Mouse (Mus musculus) brown adipose tissue, adult 24 weeks (tissue): ENCODE data around the gene Ctnnbl1. TPM values are rescaled to one million over a fixed set of nuclear protein-coding genes. Genes with fewer than 3 reads are reported as not detected.

ENCODE experiments used
- H3K27ac ChIP-seq: fragments of 200-500 bp; replicated peaks from 2 replicates; pipeline ENCODE4 v1.5.1; 2012; ENCODE audit warnings: low read depth, mild to moderate bottlenecking, low read length
- H3K4me1 ChIP-seq: fragments of 200-500 bp; 2 replicates; pipeline ENCODE4 v1.6.1; 2012; ENCODE audit warnings: low read length, mixed read lengths; ENCODE audit not compliant: control insufficient read depth, insufficient read depth, insufficient read length
- H3K4me3 ChIP-seq: fragments of 200-500 bp; 2 replicates; pipeline ENCODE4 v1.5.1; 2012; ENCODE audit warnings: low read depth, mild to moderate bottlenecking, low read length, moderate library complexity; ENCODE audit not compliant: insufficient read depth
- polyA plus RNA-seq: library from polyadenylated mRNA; stranded (reverse); fragments of >200 nt; gene quantifications from 2 replicates; pipeline ENCODE4 v1.2.4, GENCODE M21; 2012; ENCODE audit not compliant: missing spikeins, insufficient read depth, insufficient read length

Ctnnbl1 gene
- polyA plus RNA-seq, 1 experiment = 14.8 TPM

DNA sequence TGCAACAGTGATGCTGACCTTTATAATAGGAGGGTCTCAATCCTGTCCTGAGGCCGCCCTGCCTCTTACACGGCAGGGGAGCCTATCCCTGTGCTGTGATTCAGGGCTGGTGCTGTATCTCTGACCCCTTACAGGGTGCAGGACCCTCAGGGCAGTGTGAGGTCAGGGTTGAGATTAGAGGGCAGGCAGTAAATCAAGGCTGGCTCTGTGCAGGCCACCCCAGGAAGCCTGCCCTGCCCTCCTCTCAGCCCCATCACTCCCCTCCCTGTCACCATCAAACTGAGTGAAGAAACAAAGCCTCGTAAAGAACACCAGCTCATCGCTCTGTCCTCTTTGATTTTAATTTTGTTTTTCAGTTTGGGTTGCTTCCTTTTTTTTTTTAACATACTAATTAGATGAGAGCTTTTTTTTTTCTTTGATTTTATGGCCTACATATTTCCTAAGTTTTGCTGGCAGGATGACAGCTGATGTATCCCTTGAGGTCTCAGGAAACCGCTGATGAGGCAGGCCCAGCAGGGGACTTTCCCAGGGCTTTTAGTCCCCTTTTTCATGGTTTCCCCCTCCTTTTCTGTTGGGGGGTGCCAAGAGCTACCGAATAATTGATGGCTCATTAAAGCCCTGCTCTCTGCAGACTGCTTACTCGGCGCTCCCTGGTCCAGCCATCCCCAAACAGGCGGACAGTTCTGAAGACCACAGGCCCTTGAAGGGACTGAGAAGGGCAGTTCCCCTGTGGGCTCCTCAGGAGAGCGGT is 150.2 kb downstream of the Ctnnbl1 start:
- H3K4me1 ChIP-seq = peaks cover 3% of the 10 kb centered on the region
- no peak overlapping the region for H3K27ac ChIP-seq
- H3K4me3 ChIP-seq = no peak overlapping the region

DNA sequence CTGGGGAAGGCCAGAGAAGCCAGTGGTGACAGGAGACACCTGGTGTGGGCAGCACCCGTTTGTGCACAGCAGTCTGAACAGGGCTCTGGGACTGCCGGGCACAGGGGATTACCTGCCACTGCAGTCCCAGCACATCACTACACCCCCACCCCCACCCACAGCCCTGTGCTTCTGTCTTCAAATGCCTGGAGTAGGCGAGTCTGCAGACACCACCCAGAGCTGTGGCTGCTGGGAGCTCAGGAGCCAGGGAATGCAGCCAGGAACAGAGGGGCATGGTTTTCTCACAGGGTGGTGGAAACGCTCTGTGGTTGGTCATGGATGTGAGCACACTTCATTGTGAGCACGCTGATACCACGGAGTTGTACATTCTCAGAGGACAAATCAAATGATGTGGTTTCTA is 154.0 kb downstream of the Ctnnbl1 start:
- H3K4me1 ChIP-seq = peaks cover 3% of the 10 kb centered on the region
- H3K4me3 ChIP-seq = no peak overlapping the region
- H3K27ac ChIP-seq = no peak overlapping the region

DNA sequence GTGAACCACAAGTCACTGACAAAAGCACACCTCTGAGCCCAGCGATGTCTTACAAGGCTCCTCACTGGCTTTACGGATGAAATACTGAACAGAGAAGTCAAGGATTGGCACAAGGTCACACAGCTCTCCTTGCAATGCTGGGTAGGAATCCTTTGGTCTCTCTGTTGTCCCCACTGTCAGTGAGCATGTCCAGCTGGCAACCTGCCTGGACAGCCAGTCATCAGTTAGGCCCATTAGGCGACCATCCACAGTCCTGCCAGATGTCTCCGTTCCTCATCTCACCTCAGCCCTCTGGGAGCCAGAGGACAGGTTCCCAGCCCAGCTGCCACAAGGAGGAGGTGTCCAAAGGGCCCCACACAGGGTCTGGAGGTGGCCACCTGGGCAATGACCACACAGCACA is 159.9 kb downstream of the Ctnnbl1 start:
- Histone ChIP-seq H3K4me1 (no peaks in the 10 kb centered on the region), H3K4me3 (no peak overlapping the region), H3K27ac (no peak overlapping the region)

DNA sequence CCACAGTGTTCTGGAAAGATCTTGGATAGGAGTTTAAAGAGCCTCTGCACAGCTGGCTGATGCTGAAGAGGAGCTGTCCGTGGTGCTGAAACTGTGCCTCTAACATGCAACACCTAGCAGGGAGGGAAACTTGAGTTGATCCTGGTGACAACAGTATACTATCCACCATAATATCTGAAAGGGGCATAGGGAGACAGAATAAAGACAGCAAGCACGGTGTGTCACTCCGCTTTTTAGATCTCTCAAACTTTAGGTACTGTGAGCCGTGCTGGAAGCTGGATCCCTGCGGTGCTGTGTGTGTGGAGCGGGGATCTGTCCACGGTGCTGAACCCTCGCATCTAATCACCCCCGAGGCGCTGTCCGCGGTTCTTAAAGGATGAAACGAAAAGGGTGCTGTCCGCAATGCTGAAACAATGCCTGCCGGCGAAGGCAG is 176.0 kb downstream of the Ctnnbl1 start:
- no peak overlapping the region for H3K27ac ChIP-seq
- H3K4me3 ChIP-seq = no peak overlapping the region
- H3K4me1 ChIP-seq = no peaks in the 10 kb centered on the region

DNA sequence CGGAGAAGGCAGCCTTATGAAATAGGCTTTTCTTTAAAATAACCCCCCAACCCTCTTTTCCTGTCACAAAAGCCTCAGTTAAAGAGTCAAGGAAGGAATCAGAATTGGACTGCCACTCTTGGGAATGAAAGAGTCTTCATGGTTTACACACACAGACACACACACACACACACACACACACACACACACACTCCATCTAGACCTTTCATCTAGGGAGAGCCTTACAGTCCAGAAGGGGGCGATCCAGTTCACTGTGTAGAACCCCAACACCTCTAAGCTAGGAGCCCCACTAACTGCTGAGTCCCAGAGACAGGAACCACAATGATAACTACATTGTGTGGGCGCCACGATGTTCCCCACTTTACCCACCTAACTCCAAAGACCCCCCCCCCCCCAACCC is 176.5 kb downstream of the Ctnnbl1 start:
- Histone ChIP-seq H3K4me1 (no peaks in the 10 kb centered on the region), H3K4me3 (no peak overlapping the region), H3K27ac (no peak overlapping the region)

DNA sequence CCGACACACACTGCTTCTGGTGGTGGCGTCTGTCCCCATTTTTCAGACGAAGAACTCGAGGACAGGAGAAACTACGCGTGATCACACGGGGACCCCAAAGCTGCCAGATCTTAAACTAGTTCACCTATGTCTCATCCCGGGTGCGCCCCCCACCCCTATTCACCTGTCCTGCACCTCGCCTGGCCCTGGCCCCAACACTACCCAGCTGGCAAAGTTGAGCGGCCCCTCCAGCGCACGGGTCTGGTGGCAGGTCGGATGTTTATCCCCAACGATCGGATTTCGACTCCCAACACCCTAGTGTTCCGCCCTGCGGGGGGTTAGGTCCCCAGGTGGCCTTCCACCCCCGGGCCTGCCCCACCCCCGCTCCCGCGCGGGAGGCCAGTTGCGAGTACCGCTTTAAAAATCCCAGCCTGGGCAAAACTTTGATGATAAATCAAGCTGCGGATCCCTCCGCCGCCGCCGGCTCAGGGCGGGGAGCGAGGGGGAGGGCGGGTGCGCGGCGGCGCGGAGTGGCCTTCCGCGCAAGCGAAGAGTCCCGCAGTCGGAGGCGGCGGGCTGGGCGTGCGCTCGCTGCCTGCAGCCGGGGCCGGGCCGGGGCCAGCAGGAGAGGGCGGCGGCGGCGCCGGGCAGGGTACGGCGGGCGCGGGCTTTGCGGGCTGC is 177.0 kb downstream of the Ctnnbl1 start, which contains the start of gene Vstm2l:
TSS of gene Vstm2l (plus strand) at position 549 of the 660 bp plus-strand sequence.
- H3K4me3 ChIP-seq = no peak within 1 kb of the TSS

DNA sequence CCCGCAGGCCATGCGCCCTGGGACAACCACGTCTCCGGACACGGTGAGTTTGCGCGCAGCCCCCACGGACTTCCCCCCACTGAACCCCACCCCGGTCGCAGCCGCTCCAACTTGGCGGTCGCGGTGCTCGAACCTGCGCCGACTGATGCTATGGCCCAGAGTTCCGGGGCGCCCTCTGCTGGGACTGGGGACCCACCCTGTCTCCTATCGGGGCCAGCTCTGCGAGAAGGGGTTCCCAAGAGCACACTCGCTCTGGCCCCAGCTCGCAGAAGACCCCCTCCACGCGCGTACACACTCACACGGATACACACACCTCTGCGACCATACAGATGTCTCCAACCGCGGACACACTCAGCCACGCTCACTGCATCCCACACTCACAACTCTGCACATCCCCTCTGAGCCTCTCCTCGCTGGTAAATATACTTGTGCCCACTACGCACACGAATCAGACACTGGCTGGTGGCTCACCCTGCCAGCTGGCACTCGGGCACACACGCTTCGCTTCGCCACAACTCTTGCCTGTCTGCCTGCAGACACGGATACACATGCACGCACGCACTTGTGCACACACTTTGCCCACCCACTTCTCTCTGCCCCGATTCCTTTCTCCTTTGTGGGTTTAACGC is 177.8 kb downstream of the Ctnnbl1 start:
- H3K4me3 ChIP-seq = no peak overlapping the region
- no peaks in the 10 kb centered on the region for H3K4me1 ChIP-seq
- no peak overlapping the region for H3K27ac ChIP-seq

More for the DNA sequence above, 177.0 kb downstream of the Ctnnbl1 start, which contains the start of gene Vstm2l:
- Histone ChIP-seq H3K27ac (no peak within 1 kb of the TSS), H3K4me1 (no peaks in the 10 kb centered on the region)

DNA sequence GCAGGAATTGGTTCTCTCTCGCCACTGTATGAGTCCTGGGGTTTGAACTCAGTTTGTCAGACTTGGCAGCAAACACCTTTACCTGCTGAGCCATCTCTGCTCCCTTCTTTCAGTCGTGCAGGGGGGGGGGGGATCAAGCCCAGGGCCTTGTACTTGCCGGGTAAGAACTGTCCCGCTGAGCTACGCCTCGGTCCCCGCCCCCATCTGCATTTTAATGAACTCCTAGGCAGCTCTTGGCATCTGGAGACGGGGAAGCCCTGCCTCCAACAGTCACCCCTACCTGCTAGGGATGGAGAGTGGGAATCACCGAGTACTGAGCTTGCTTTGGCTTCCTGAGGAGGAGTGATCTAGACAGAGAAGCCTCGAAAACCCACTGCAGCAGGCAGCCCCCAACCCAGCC is 181.3 kb downstream of the Ctnnbl1 start:
- Histone ChIP-seq H3K27ac (no peak overlapping the region), H3K4me3 (no peak overlapping the region), H3K4me1 (no peaks in the 10 kb centered on the region)

DNA sequence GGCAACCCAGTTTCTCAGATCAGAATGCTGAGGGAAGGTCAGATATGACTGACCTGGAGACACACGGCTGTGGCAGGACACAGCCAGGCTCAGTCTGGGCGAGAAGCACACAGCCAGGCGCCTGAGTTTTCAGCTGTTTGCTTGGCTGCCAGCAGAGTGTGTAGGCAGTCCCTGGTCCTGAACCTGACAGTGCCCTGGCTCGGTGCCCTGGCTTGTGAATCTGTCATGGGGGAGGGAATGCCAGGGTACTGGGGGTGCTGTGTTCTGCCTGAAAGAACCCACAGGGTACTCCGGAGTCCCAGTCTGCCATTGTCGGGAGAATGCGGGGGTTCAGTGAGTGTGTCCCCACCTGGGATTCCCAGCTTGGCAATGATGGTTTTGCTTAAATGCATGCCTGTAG is 184.3 kb downstream of the Ctnnbl1 start:
- H3K4me3 ChIP-seq = no peak overlapping the region
- H3K4me1 ChIP-seq = no peaks in the 10 kb centered on the region
- no peak overlapping the region for H3K27ac ChIP-seq

DNA sequence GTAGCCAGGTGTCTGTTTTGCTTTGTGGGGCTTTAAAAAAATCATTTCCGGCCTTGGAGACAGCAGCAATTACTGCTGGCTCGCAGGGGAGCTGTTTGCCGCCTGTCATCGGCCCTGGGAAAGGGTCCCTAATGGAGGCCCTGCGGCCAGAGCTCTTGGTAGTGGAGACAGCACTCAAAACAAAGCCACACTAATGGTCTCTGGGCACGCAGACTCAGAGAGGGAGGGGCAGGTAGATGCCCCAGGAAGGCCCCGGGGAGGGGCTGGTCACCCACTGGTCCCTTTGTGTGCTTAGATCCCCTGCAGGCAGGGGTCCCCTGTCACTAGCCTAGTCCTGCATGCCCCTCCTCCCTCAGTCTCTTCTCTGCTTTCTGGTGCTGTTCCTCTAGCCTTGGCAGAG is 186.2 kb downstream of the Ctnnbl1 start:
- Histone ChIP-seq H3K4me1 (no peaks in the 10 kb centered on the region), H3K27ac (no peak overlapping the region), H3K4me3 (no peak overlapping the region)

DNA sequence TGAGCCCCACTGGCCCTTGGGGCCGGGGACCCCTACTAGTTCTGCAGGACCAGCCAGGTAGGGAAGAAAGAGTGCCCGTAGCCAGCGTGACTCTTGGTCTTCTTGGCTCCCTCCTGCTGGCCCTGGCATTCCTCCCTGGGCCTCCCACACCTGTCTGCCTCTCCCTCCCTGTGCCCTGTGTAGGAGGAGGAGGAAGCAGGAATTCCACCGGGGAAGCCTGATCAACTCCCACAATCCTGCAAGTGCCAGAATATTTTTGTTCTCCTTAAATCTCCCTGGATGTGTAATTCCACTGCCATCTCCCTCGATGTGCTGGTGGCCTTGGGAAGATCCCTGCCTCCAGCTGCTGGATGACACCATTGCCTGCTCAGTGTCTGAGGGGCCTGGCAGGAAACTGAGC is 187.3 kb downstream of the Ctnnbl1 start:
- H3K4me3 ChIP-seq = no peak overlapping the region
- no peak overlapping the region for H3K27ac ChIP-seq
- H3K4me1 ChIP-seq = no peaks in the 10 kb centered on the region

DNA sequence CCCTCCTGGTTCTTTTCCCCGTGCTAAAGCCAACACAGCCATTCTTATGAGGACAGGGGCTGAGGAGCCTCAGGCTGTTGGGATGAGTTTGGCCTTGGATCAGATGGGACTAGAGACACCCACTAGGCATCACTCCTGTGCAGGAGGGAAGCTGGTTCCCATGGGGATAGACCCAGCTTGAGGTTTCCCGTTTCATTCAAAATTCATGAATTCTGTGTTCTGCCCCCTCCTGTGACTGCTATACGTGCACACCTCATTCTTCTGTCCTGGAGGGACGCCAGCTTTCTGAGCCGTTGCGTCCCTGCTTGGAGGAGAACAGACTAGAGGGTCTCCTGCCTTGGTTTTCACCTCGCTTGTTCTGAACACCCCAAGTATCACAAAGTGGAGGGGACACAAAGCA is 189.3 kb downstream of the Ctnnbl1 start:
- H3K27ac ChIP-seq = no peak overlapping the region
- H3K4me3 ChIP-seq = no peak overlapping the region
- no peaks in the 10 kb centered on the region for H3K4me1 ChIP-seq

DNA sequence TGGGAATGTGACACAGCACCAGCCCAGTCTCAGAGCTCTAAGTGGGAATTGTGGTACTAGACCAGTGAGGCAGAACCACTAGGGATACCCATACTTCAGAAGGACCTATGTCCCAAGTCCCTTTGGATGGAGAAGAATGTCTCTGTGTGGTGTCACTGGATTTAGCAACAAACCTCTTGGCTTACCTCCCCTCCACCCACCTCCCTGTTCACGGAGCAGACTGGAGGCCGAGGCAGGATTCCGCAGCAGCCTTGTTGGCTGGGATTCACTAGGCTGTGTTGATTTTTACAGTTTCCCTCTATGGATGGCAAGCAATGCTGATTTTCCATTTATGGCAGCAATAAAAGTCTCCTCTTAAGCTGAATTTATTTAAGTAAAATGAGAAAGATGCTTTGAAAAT is 189.7 kb downstream of the Ctnnbl1 start:
- H3K4me1 ChIP-seq = no peaks in the 10 kb centered on the region
- H3K27ac ChIP-seq = no peak overlapping the region
- no peak overlapping the region for H3K4me3 ChIP-seq

DNA sequence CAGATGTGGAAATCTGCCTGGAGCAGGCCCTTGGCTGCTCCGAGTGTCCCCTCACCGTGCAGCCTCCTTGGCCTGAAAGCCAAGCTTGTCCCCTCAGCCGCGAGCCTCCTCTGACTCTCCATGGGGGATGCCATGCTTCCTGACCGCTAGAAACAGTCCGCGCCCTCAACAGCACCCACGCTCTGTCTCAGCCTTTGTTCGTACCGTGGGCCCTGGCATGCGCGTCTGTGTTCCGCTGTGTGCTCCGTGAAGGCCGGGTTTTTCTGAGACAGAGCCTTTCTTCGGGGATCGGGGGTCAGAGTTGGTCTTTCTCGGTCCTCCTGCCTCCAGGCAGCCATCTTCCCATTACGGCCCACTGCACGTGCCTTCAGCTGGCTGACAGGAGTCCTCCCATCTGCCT is 190.2 kb downstream of the Ctnnbl1 start:
- H3K27ac ChIP-seq = no peak overlapping the region
- H3K4me1 ChIP-seq = no peaks in the 10 kb centered on the region
- H3K4me3 ChIP-seq = no peak overlapping the region

DNA sequence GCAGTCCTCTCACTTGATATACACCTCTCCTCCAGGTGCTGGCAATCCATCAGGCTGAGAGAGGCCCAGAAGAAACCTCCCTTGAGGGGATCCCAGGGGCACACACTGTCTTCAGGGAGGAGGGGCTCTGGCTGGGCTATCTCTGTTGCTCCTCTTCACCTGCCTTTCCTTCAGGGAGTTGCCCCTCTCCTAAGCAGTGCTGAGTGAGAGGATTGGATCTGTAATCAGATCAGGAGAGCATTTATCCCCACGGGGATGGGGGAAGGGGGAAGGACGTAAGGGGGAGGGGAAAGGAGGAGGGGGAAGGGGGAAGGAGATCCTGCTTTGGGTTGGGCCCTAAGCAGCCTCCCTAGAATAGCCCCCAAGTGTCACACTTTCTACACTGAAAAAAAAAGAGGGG is 190.6 kb downstream of the Ctnnbl1 start:
- H3K4me3 ChIP-seq = no peak overlapping the region
- no peak overlapping the region for H3K27ac ChIP-seq
- no peaks in the 10 kb centered on the region for H3K4me1 ChIP-seq

DNA sequence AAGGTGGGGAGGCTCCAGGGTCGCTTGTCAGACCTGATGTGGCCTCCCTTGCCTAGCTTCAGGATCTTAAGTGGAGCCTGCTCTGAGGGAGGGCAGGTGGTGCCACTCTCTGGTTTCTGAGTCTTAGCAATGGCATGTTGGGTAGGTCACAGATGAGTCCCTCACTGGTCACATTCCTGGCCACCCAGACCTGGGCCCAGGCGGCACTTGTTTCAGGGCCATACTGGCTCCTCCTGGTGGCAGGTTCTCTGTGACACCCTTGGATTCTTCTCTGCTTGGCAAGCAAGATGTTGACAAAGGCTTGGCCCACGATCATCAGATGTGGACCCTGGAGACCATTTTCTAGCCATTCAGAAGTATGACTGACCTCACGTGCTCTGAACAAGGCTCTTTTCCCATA is 195.5 kb downstream of the Ctnnbl1 start:
- Histone ChIP-seq H3K27ac (no peak overlapping the region), H3K4me1 (no peaks in the 10 kb centered on the region), H3K4me3 (no peak overlapping the region)
